Mouse (Mus musculus) small intestine, adult 10 weeks (tissue): ENCODE data around the gene Ddx42. TPM values are rescaled to one million over a fixed set of nuclear protein-coding genes. Genes with fewer than 3 reads are reported as not detected.

Source experiments
- polyA plus RNA-seq: library from polyadenylated mRNA; stranded (reverse); fragments of 350-450 nt; fragmentation: Illumina TruSeq; extraction: RNeasy Lipid Tissue Mini Kit (QIAGEN cat#74804); gene quantifications from one replicate; pipeline ENCODE4 v1.2.3, GENCODE M21; 2014; ENCODE audit warnings: low replicate concordance

Ddx42 gene
- 34.6 TPM for polyA plus RNA-seq

DNA sequence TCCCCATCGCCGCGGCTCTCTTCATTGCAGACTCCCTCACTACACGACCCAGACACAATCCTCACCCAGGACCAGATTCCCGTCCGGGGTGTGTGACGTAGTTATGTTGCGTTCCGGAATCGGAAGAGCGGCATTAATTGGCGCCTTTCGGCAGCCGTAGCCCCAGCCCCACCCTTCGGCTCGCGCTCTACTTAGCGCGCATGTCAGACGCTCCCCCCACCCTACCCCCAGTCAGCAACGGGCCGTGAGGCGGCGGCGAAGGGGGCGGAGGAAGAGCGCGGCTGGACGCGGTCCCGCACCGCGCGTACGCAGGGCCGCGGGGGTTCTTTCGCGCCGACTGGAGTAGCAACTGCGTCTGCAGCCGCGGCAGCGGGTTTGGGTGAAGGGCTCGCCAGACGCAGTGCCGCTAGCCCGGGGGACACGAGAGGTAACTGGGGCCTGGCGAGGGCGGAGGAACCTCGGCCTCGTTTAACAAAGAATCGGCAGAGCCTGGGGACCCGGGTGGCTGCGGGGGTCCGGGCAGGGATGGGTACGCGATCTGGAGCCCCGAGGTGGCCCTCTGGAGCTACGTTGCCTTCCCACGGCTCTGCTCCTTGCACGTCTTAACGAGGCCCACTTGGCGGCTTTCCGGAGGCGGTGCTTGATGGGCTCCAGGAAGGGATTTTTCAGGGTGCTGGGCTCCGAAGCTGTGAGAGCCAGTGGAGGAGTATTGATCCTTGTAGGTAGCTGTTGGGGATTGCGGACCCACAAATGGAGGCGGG, at the start of gene Ddx42:
TSS of gene Ddx42 (plus strand) at position 197 of the 761 bp plus-strand sequence.

DNA sequence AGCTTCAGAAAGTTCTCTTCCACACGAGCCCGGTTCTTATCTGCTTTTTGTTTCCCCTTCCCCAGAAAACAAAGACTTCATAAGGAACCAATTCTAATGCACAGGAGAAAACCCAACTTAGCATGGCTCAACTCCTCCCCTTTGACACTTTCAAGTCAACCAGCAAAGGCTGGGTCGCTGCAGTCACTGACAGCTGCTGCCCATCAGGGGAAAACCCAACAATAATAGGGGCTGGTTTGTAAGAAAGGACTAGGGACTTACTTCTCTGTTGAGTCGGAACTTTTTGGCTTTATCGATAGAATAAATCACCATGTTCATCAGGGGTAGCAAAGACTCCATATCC, 14.6 kb upstream of the Ddx42 start, which contains the start of gene Strada:
TSS of gene Strada (minus strand) at position 46 of the 343 bp plus-strand sequence.

GRCm38 (mm10) chr11:106215927-106216729, 598 bp upstream of the Ddx42 start, which contains the start of gene Ccdc47:
Gene Ccdc47 (minus strand): TSS chr11:106216344.

DNA sequence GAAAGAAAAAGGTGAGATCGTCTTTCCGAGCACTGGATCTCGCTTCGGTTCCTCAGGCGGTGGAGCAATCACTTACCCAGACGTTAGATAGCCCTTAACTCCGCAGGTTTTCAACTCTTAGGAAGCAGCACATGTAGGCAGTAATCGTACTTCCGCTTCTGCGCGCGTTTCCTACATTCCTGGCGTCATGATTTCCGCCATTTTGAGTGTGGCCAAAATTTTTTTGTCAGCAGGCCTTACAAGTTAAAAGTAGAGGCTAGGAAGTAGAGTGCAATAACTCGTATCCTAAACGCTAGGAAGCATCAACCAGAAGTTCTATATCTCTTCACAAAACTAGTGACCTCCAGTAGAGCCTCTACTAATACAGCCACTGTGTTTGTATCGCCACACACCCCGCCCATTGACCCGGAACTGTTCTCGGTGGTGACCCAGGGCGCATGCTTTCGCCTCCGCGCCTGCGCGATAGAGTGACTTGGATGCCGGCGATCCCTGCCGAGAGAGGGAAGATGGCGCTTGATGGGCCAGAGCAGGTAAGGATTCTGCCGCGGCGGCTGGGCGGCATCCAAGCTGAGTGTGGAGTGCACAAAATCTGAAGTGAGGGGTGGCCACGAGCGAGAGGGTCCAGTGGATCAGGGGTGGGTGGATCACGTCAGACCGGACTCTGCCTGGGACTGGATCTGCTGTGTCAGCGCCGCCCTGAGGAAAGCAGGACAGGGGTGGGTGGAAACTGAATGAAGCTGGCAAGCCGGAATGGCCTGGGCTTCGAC, 39.1 kb downstream of the Ddx42 start, which contains the start of the genes Ftsj3 and Psmc5:
TSS of gene Ftsj3 (minus strand) at position 395 of the 767 bp plus-strand sequence.
TSS of gene Psmc5 (plus strand) at position 470 of the 767 bp plus-strand sequence.

DNA sequence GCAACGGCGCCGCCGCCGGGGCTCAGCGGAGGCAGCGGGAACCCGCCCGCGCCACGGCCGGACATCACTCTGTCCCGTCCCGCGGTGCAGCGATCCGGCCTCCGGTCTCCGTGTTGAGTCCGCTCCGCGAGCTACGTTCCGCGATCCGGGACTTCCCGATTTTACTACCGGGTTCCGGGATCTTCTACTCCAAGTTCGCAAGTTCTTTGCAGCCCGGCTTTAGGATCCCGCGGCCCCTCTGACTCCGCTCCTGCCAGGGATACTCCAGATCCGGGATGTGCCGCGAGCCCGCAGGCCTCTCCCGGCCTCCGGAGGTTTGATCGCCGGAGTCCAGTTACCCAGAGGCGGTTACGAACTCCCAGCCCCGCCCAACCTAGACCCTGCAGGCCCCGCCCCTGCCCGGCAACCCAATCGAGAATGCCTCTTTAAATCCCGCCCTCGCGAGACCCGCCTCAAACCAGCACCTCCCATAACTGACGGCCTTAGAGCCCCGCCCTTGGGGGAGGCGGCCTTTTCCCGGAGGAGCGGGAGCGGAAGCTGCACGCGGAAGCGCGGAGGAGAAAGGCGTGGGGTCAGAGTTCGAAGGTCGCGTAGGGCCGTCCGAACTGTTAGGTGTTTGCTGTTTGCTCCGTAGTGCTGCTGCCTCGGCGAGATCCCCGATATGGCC, 56.1 kb downstream of the Ddx42 start, which contains the start of gene Smarcd2:
TSS of gene Smarcd2 (minus strand) at position 329 of the 667 bp plus-strand sequence.

DNA sequence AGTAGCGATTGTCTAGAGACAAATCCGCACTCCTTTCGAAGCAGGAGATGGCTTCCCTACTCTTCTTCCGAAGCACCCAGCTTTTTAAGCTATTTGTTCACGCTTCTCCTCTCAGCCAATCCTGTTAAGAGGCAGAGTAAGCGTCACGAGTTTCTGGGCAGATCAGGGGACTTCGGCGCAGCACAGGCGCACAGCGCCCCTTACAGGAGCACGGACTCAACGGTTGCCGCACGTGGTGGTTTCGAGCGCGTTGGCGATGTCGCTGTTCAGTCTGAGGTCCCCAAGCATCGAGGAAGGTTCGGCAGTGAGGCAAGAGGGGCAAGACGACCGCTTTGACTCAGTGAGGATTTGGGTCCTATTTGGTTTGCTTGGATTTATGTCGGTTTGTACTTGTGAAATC, 59.7 kb downstream of the Ddx42 start, which contains the start of gene Tcam1:
TSS of gene Tcam1 (plus strand) at position 219 of the 400 bp plus-strand sequence.

Other genes with a start within 250 kb of the Ddx42 start
- gene Ace, start 249.0 kb upstream of the Ddx42 start, polyA plus RNA-seq = 272 TPM
- gene Ace3, start 222.3 kb upstream of the Ddx42 start, polyA plus RNA-seq = not detected
- not detected for gene Kcnh6, start 208.8 kb upstream of the Ddx42 start, polyA plus RNA-seq
- gene Dcaf7, start 180.1 kb upstream of the Ddx42 start, polyA plus RNA-seq = 36.5 TPM
- 6.8 TPM for gene Taco1, start 150.9 kb upstream of the Ddx42 start, polyA plus RNA-seq
- gene Map3k3, start 132.3 kb upstream of the Ddx42 start, polyA plus RNA-seq = 3.5 TPM
- gene Gm10840, start 56.1 kb upstream of the Ddx42 start, polyA plus RNA-seq = not detected
- gene Limd2, start 56.1 kb upstream of the Ddx42 start, polyA plus RNA-seq = 1.6 TPM
- gene Strada, start 14.8 kb upstream of the Ddx42 start, polyA plus RNA-seq = 3.2 TPM
- gene Ccdc47, start 582 bp upstream of the Ddx42 start, polyA plus RNA-seq = 131 TPM
- 5.4 TPM for gene Ftsj3, start 39.2 kb downstream of the Ddx42 start, polyA plus RNA-seq
- 15.4 TPM for gene Psmc5, start 39.2 kb downstream of the Ddx42 start, polyA plus RNA-seq
- 9.3 TPM for gene Smarcd2, start 56.0 kb downstream of the Ddx42 start, polyA plus RNA-seq
- gene Tcam1, start 59.7 kb downstream of the Ddx42 start, polyA plus RNA-seq = not detected
- not detected for gene Gh, start 84.9 kb downstream of the Ddx42 start, polyA plus RNA-seq
- 2.1 TPM for gene Cd79b, start 97.8 kb downstream of the Ddx42 start, polyA plus RNA-seq
- gene Scn4a, start 136.4 kb downstream of the Ddx42 start, polyA plus RNA-seq = not detected
- gene Prr29, start 148.5 kb downstream of the Ddx42 start, polyA plus RNA-seq = not detected
- gene Icam2, start 171.1 kb downstream of the Ddx42 start, polyA plus RNA-seq = not detected